17 mouse cellular contexts compared by ENCODE assay signal in the genomic region with DNA sequence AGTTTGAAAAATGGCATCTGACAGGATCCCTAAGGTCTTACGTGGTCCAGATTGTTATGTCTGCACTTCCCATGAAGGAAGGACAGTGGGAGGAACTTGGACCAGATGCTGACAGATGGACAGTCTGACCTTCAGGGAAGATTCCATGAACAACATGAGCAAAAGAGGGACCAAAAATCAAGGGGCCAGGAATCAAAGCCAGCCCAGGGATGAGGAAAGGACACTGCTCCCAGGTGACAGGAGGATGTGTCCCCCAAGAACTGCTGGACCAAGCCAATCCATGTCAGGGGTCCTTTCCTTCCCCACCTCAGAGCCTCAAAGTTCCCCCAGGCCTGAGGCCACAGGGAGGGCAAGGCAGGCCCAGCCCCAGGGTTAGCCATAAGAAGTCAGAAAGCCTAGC.
"Had no signal": no experiment of that assay in that cellular context is flagged by ENCODE, and none has a peak within 500 bp of the region (broad histone marks: within the 10 kb centered on the region; RNA-seq: fewer than 3 reads in every experiment).

No protein-coding gene starts in this region.

- H3K4me3 ChIP-seq: limb, embryonic 12.5 days; limb, embryonic 15.5 days; midbrain, embryonic 12.5 days; midbrain, embryonic 15.5 days; neural tube, embryonic 13.5 days; stomach, embryonic 15.5 days had no signal

- H3K9me3 ChIP-seq: limb, embryonic 15.5 days; midbrain, embryonic 12.5 days; midbrain, embryonic 15.5 days; neural tube, embryonic 13.5 days; stomach, embryonic 15.5 days had no signal

- H3K27me3 ChIP-seq: limb, embryonic 12.5 days; limb, embryonic 15.5 days; midbrain, embryonic 12.5 days; midbrain, embryonic 15.5 days; neural tube, embryonic 13.5 days; stomach, embryonic 15.5 days had no signal

- H3K36me3 ChIP-seq: midbrain, embryonic 12.5 days; midbrain, embryonic 15.5 days had no signal

- DNase-seq: kidney, adult 9 months; kidney, postnatal 14 days; kidney, postnatal 4 days; left cerebral cortex, postnatal 4 days; liver, postnatal 0 days; lung, embryonic 14.5 days; thymus, postnatal 25 days had no signal

- H3K4me2 ChIP-seq: limb, embryonic 12.5 days; limb, embryonic 15.5 days; liver, embryonic 11.5 days; lung, embryonic 14.5 days; midbrain, embryonic 12.5 days; midbrain, embryonic 15.5 days; neural tube, embryonic 13.5 days; stomach, embryonic 15.5 days had no signal

- H3K9ac ChIP-seq: limb, embryonic 12.5 days; limb, embryonic 15.5 days; liver, embryonic 14.5 days; liver, postnatal 0 days; lung, embryonic 14.5 days; midbrain, embryonic 12.5 days; midbrain, embryonic 15.5 days; neural tube, embryonic 13.5 days; stomach, embryonic 15.5 days had no signal

- ATAC-seq: liver, postnatal 0 days; lung, postnatal 0 days; midbrain, embryonic 15.5 days had no signal

- H3K27ac ChIP-seq: limb, embryonic 12.5 days; limb, embryonic 15.5 days; liver, embryonic 14.5 days; macrophage; midbrain, embryonic 12.5 days; midbrain, embryonic 15.5 days; neural tube, embryonic 13.5 days; stomach, embryonic 15.5 days had no signal
